Mouse (Mus musculus) adrenal gland, adult 2 months (tissue): ENCODE data around the gene Litaf. TPM values are rescaled to one million over a fixed set of nuclear protein-coding genes. Genes with fewer than 3 reads are reported as not detected.

ENCODE experiments used
- DNase-seq: peaks from one replicate; pipeline ENCODE4 v3.0.0; 2021
- polyA plus RNA-seq: library from polyadenylated mRNA; depleted of rRNA; stranded (reverse); fragments of >200 nt; gene quantifications from 2 replicates; pipeline ENCODE4 v1.2.3, GENCODE M21; 2012
- total RNA-seq, 2 experiments: library from RNA; stranded (reverse); gene quantifications; 2 replicates each; pipeline ENCODE4 v1.2.3; 2021

The Litaf gene
- total and polyA plus RNA-seq, 3 experiments, result 50.4 to 284 (median 65.2) TPM

DNA sequence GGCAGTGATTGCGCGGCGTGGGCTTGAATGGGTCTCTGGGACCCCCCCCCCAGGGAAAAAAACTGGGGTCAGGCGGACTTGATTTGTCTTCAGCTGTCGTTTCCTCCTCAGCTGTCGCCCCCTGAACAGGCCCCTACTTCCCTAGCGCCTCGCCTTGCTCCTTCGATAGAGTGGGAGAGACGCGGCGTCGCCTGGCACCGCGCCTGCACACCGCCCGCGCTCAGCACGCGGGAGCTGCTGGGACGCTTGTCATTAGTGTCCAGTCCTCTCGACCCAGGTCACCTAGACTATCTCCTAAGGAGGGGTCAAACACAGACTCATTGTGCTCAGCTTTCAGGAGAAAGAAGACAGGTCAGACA lies 855 bp upstream of the Litaf start:
- DNase-seq, result peak; percentile 58

DNA sequence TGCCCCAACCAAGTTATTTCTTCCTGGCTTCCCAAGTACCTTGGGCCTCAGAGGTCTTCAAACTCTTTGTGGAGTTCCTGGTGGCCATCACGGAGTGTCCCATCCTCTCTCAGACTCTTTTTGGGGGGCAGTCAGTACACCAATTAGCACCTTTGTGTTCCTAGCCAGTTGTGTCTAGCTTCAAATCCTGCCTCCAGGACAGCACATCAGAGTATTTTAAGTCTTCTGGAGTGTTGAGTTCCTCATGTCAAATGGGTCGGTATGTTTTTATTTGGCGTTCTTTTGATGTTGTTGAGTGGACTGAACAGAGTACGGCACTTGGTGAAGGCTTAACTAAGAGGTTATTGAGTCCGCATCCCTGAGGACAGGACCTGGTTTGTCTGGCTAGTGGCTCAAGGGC lies 526 bp downstream of the Litaf start:
- DNase-seq, result no peak

DNA sequence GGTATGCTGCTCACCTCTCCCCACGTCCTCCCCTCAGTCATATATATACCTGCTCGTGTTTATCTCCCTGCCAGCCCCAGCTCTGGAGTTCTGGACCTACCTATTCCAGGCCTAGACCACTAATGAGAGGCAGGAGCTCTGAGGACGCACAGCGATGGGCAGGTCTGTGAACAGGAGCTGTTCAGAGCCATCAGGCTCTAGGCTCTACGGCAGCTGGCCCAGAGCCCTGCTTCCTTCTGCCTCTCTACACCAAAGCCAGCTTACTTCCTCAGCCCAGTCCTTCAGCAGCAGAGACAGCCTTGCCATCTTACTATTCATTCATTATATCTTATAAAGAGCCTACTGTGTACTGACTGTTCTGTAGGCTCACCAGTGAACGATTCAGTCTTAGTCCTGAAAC lies 1.2 kb downstream of the Litaf start:
- DNase-seq, result no peak

DNA sequence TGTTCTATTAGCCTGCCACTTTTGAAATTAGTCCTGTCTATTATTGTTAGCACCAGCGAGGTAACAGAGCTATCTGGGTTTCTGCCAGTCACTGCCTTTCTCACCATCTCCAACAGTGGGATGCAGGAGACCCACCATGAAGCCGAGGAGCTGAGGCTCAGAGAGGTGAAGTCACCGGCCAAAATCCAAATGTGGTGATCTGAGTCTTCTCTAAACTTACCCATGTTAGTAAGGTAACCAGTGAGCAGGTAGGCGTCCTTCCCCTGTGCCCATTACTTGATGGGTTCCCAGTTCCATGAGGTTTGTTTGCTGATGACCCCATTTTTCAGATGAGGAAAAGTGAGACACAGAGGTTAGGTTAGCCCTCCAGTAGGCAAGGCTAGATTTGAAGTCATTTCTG lies 1.6 kb downstream of the Litaf start:
- DNase-seq, result no peak

DNA sequence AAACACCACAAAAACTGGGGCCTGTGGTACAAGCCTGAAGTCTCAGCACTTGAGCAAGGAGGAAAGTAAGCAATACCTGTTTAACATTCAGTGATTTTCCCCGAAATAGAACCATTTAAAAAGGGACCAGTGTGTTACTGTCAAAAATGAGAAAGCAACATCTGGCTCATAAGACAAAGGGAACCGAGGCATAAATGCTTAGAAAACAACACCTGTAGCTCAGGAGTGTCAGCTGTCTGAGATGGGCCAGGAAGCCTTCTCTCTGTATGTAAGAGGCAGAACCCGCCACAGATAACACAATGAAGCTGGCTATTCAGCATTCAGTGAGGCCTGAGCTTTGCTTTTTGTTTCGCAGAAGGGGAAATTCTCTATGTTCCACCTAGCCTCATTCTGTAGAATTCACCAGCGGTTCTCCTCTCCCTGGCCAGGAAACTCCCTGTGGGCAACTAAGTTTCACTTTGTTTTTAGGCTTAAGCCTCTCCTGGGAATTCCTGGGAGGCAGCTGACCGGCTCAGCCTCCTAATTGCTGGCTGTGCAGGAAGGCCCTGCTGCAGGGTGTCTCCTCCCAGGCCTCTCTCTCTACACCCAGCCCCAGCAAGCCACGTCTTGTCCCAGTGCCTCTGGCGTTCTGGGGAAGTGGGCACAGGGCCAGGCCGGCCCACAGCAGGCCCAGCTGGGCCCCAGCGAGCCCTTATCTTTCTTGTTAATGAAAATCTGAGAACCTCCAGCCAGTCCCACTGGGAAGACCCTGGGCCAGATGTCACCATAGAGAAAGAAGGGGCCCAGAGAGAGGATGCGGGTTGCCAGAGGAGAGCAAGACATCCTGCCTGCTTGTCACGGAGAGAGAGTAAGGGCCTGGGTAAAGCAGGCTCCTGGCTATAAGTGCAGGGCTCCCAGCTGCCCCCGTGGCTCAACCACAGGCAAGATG lies 2.9 kb downstream of the Litaf start:
- DNase-seq, result peak; percentile 83

DNA sequence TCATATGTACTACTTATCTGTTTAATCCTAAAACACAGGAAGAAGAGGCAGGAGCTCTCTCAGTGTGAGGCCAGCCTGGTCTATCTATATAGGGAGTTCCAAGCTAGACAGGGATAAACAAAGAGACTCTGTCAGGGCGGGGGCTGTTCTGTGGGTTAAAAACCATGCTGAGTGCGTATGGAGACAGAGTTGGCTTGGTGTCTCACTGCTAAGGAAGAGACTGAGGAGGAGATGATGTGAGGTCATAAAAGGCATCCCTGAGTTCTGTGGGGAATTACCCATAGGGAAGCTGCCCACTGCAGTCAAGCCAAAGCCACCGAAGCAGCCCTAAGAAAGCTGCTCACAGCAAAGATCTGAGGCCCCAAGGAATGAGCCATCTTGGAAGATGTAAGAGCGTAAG lies 5.3 kb downstream of the Litaf start, which contains the start of gene Snn:
Gene Snn (plus strand): TSS at position 301 of the 400 bp plus-strand sequence.
- DNase-seq, result no peak

DNA sequence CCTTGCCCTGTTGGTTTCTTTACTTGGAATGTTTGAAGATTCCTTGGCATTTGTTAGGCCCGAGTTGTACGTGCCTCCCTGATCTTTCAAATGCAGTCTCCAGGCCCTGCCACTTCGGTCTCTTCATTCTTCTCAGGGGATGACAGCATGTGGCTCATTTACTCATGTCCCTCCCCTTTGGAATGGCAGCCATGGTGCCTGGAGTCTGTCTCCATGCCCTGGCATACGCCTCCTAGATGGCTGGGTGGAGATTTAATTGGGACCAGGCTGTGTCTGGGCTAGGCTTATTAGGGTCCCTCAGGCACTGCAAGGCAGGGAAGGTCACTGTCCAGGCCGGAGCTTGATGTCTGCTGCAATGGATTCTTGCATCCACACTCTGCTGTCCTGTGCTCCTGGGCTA lies 10.0 kb downstream of the Litaf start:
- DNase-seq, result no peak

DNA sequence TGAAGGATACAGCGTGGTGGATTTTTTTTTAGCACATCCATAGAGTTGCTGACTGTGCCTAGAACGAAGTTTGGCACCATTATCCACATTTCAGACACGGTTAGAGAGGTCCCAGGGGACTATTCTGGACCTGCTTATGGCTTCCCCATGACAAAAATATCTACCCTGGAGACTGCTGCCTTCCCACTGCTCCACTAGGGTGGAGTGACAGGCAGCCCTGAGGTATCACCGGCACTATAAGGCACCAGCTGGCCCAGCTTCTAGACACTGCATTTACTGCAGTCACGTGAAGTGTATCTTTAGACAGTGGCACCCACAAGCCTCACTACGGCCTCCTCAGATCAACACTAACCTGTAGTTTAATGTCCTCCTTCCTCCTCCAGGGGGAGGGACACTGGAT lies 11.1 kb downstream of the Litaf start:
- DNase-seq, result no peak

DNA sequence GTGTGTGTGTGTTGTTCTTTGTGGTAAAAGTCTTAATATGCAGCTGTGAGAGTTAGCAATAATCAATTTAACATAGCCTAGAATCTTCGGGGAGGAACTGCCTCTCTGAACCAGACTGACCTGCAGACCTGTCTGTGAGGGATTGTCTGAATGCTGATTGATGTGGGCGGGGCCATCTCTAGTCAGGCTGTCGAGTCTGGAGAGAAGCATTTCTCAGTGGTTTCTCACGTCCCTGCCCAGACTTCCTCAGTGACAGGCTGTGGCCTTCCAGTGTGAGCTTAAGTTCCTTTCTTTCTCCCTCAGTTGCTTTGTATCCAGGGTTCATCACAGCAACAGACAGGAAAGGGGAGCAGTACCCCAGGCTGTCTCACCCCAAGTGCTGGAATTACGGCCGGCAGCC lies 11.5 kb downstream of the Litaf start:
- DNase-seq, result no peak

DNA sequence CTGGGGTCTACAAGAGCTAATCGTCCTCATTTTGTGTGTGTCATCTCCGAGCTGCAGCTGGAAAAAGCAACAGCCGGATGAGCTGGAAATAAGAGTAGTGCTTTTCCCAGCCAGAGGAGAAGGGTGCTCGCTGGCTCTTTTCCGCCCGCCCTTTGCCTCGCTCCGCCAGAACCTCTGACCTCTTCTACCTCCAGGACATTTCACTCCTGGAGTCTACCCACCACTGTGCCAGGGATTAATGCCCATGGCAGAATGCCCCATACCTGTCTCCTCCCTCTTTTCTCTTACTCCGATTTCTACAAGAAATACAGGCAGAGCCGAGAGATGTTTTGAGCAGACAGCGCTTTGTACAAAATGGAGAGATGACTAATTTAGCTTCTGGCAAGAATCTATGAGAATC lies 14.8 kb downstream of the Litaf start:
- DNase-seq, result no peak

DNA sequence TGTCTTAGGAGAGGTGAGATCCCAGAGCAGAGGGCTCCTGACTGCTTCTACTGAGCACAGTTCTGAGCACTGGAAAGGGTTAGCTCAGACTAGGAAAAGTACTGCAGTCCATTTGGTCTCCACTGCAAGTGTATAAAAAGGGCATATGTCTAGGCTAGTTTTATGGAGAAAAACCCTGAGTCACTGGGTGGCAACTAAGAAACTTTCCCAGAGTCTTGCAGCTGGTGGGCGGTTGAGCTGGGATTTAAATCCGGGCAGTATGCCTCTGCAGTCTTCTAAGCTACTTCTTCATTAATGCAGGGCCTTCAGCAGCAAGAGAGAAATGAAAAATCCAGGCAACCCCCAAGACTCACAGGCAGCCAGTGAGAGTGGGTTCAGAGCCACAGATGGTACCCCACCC lies 15.7 kb downstream of the Litaf start:
- no peak for DNase-seq

DNA sequence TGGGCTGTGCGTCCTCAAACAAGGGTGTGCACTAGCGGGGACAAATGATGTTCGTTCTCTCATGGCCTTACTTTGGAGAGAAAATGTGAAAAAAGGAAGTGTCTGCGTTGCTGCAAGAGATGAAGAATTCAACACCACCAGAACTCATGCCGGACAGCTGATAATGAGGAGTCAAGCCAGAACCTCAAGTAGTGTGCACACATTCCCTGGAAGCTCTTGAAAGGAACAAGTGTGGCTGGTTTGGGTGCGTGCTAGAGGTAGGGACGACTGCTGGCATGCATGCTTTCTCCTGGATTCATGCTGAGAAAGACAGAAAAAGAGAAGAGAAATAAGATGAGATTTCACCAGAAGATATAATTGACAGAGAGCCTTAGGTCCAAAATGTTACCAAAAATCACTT lies 18.8 kb downstream of the Litaf start:
- DNase-seq, result no peak

DNA sequence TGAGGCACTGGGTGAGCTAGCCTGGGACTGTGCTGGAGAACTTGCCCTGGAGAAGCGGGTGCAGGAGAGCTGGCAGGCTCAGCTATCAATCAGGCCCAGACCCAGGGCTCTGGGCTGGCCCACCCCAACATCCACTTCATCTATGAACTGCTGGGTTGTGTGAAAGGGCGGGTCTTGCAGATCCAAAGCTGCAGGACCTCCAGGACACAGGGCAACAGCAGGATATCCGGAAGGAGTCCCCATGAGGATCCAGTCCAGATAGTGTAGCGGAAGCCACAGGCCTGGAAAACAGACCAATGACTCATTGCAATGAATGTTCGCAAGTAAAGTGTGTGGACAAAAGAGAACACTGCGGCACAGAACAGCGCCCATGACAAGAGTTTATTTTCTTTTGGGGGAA lies 19.5 kb downstream of the Litaf start:
- DNase-seq, result no peak

DNA sequence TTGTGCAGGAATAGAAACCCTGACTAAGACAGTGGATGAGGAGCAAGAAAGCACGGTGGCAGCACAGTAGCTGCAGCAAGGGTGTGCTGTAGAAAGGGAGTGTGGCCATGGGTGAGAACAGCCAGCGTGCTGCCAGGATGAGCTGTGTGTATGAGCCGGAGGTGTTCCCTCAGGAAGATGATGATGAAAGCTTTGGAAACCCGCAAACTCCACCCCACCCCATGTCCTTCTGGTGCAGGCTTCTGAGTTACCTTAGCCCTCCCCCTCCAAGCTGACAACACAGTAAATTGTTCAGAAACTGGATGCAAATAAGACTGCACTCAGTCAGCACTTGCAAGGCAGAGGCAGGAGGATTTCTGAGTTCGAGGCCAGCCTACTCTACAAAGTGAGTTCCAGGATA lies 22.7 kb downstream of the Litaf start:
- no peak for DNase-seq

DNA sequence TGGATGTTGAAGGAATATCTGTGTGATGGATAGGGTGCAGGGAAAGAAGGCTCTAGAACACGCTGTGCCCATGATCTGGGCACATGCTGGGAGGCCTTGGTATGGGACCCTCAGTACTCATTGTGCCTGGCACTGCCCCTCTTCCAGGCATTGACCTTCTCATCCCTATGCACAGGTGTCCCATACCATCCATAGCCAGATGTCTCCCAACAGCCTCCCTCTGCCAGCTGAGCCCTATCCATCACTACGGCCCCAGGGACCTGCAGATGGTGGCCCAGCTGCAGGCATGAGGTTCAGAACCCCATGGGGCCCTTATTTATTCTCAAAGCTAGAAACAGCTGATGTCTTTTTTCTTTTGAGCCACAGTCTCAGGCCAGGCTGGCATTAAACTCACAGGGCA lies 25.4 kb downstream of the Litaf start:
- no peak for DNase-seq

DNA sequence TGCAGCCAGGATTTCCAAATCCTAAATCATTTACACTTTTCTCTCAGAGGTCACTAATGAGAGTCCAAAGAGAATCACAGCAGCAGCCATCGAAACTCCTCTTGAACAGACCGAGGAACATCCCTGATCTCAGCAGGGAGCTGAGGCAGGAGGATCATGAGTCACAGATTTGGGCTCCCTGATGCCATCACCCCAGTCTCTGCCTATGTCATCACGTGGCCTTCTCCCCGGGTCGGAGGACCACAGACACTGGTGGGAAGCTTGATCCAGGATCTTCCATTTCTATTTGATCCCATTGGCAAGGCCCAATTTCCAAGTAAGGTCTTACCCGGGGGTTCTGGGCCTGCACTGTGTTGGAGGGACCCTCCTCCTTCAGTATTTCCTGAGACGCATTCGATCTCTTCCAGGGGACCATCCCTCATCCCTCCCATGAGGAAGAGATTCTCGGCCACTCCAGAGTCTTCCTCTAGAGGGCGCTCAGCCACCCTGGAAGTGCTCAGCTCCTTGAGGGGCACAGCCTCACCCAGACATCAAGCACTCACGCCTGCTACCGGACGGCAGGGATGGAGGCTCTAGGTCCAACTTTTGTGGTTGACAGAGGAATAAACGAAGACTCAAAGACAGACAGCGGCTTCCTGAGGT lies 30.0 kb downstream of the Litaf start:
- DNase-seq, result peak; percentile 62

DNA sequence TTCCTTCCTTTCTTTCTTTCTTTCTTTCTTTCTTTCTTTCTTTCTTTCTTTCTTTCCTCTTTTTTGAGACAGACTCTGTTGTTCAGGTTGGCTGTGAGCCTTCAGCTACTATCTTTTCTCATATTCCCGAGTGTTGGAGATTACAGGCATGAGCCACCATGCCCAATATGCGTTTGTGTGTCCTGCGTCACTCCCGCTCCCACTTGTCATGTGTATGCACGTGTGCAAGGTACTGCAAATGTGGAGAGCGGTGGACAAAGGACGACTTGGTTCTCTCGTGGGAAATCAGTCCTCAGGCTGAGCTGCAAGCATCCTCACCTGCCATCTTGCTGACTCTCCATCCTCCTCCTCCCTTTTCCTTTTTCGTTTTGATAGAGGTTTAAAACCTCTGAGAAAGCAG lies 30.7 kb downstream of the Litaf start:
- DNase-seq, result no peak

DNA sequence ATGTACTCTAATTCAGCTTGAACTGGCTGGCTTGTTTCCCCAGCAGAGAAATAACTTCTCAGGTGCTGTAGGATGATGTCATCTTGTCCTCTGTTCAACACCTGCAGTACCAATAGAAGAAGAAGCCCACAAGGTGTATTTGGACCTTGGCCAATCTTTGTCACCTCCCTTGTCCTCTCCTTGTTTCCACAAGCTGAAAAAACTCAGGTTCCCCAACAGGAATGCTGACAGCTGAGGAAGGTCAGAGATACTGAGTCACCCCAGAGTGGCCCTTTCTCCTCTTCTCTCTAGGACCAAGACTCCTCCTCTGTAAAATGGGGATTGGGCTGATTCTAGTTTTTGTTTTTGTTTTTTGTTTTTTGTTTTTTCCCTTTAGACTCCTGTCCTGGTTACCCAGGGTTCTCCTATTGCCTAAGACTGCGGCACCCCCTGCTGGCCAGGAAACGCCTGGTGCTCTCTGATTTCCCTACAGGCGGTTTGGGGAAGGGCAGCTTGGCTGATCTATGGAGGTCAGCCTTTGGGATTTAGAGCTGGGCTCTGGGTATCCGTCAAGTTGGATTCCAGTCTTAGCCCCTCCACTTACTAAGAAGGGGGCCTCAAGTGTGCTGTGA lies 31.7 kb downstream of the Litaf start:
- peak; percentile 87 for DNase-seq

DNA sequence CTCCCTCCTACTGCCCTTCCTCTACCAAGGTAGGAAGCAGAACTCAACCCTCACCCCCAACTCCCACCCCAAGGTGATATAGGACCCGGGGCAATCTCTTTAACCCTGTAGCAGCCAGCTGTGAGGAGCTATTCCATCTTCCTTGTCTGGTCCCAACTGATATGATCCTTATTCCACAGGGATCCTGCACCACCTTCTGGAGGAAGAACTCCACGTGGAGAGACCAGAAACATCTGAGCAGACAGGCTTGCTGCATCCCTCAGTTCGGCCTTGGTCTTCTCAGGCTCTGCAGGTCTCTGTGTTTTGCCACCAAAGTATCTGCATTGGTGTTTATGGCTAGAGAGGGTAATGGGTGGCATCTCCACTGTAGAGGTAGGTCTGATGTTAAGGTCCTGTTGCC lies 34.6 kb downstream of the Litaf start:
- DNase-seq, result no peak

DNA sequence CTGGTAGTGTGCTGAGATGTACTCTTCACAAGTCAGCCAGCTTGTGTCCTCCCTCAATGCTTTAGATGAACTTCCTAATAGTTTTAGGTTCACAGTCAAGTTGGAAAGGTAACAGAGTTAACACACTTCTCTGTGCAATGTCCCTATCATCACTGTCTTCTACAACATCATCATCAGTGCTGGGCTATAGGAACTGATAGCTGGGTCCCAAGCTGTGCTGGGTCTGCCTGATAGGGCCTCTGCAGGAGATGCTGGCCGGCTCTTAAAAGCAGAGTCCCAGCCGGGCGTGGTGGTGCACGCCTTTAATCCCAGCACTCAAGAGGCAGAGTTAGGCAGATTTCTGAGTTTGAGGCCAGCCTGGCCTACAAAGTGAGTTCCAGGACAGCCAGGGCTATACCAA lies 35.1 kb downstream of the Litaf start:
- no peak for DNase-seq

DNA sequence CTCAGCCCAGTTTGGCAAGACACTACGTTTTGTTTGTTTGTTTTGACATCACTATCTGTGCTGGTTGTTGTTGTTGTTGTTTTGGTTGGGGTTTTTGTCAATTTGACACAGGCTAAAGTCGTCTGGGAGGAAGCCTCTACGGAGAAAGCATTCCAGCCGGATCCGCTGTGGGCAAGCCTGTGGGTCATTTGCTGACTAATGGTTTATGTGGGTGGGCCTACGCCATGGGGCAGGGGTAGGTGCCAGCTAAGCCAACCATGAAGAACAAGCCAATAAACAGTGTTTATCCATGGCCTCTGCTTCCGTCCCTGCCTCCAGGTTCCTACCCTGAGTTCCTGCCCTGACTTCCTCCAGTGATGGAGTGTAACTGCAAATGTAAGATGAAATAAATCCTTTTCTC lies 37.8 kb downstream of the Litaf start:
- no peak for DNase-seq

DNA sequence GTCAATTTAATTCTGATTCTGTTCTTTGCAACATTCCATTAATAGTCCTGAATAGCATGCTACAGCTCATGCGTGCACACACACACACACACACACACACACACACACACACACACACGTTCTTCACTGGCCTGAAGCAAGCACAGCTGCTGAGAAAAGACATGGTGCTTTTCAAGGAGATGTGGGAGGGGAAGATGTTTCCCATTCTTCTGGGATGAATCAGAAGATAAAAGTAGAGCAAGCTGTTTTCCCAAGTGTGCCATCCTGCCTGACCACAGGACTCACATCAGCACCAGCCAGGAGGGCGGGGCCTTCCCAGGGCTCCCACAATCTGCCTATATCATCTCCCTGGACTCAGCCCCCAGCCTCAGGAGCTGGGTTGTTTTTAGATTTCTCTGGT lies 41.1 kb downstream of the Litaf start:
- peak; percentile 62 for DNase-seq

DNA sequence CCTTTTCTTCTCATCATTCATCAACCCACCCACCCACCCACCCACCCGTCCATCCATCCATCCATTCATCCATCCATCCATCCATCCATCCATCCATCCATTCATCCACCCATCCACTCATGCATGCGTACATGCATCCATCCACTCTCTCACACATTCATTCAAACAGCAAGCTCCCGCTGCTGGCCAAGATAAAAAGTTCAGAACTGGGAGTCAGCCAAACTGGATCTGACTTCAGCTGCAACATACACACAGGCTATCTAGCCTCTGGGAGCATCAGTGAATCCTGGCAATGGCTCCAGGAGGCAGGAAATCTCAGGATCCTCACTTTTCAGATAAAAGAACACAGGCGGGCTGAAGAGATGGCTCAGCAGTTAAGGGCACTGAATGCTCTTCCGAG lies 42.3 kb downstream of the Litaf start:
- no peak for DNase-seq
